Mouse (Mus musculus): ENCODE measurements around the gene Nrxn3.

DNA sequence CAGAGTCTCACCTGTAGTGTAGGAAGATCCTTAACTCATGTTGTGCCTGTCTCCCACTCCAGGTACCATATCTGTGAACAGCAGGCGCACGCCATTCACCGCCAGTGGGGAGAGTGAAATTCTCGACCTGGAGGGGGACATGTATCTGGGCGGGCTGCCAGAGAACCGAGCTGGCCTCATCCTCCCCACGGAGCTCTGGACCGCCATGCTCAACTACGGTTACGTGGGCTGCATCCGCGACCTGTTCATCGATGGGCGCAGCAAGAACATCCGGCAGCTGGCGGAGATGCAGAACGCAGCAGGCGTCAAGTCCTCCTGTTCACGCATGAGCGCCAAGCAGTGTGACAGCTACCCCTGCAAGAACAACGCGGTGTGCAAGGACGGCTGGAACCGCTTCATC lies 537.4 kb downstream of the Nrxn3 start:
- TF ChIP-seq FLI1 (IDR thresholded peaks at IDR 0.05; ENCODE audit: low read length) (no peak), GATA1 (IDR thresholded peaks at IDR 0.05; ENCODE audit: borderline replicate concordance, low read length) (no peak)
